Mouse (Mus musculus) induced T-regulatory cell, adult 2 months (primary cell): ENCODE results near the gene Hspa5.
"Not testable (repeated sequence)": the region's sequence is repeated elsewhere in the genome, so short reads cannot be mapped to it uniquely, and the experiment has no call there.

ENCODE experiments used
- DNase-seq: peaks from one replicate; pipeline ENCODE4 v3.0.0-alpha.2; 2012; ENCODE audit warnings: low read depth

Gene Hspa5

GRCm38 (mm10) chr2:34771368-34772226 lies at the start of gene Hspa5:
Hspa5 (plus strand) TSS chr2:34771970.
- peak; percentile 99 for DNase-seq

GRCm38 (mm10) chr2:34725269-34725668 lies 46.5 kb upstream of the Hspa5 start:
- DNase-seq: no peak

GRCm38 (mm10) chr2:34727045-34727728 lies 44.6 kb upstream of the Hspa5 start:
- no peak for DNase-seq

- no peak for DNase-seq
Observed at GRCm38 (mm10) chr2:34736626-34737025, 35.1 kb upstream of the Hspa5 start.

- DNase-seq: no peak
Observed at GRCm38 (mm10) chr2:34737911-34738310, 33.9 kb upstream of the Hspa5 start.

- no peak for DNase-seq
Observed at GRCm38 (mm10) chr2:34739684-34740391, 31.9 kb upstream of the Hspa5 start.

GRCm38 (mm10) chr2:34741390-34742159 lies 30.2 kb upstream of the Hspa5 start:
- no peak for DNase-seq

GRCm38 (mm10) chr2:34742675-34743074 lies 29.1 kb upstream of the Hspa5 start:
- no peak for DNase-seq

GRCm38 (mm10) chr2:34744476-34744875 lies 27.3 kb upstream of the Hspa5 start:
- DNase-seq: no peak

- DNase-seq: peak; percentile 23
Observed at GRCm38 (mm10) chr2:34745673-34746072, 26.1 kb upstream of the Hspa5 start.

GRCm38 (mm10) chr2:34748479-34748878 lies 23.3 kb upstream of the Hspa5 start:
- no peak for DNase-seq

- DNase-seq: no peak
Observed at GRCm38 (mm10) chr2:34750245-34750644, 21.5 kb upstream of the Hspa5 start.

- peak; percentile 90 for DNase-seq
Observed at GRCm38 (mm10) chr2:34753811-34754550, 17.8 kb upstream of the Hspa5 start.

GRCm38 (mm10) chr2:34754551-34755358 lies 17.0 kb upstream of the Hspa5 start, which contains the start of gene Gapvd1:
Gapvd1 (minus strand) TSS chr2:34755232.
- peak; percentile 65 for DNase-seq

GRCm38 (mm10) chr2:34757341-34757740 lies 14.4 kb upstream of the Hspa5 start:
- DNase-seq: no peak

GRCm38 (mm10) chr2:34761272-34761671 lies 10.5 kb upstream of the Hspa5 start:
- not testable (repeated sequence) for DNase-seq

- DNase-seq: no peak
Observed at GRCm38 (mm10) chr2:34762174-34762573, 9.6 kb upstream of the Hspa5 start.

- DNase-seq: no peak
Observed at GRCm38 (mm10) chr2:34762872-34763271, 8.9 kb upstream of the Hspa5 start.

- DNase-seq: no peak
Observed at GRCm38 (mm10) chr2:34764801-34765200, 7.0 kb upstream of the Hspa5 start.

GRCm38 (mm10) chr2:34770049-34770448 lies 1.7 kb upstream of the Hspa5 start:
- no peak for DNase-seq
